Mouse (Mus musculus) kidney, postnatal 36 days (tissue): ENCODE measurements around the gene Swap70.

Experiments used
- DNase-seq, 2 experiments: peaks; one replicate each; pipeline ENCODE4 v3.0.0; 2021 to 2022; ENCODE audit warnings: mixed read lengths in 2 of 2

Gene Swap70

DNA sequence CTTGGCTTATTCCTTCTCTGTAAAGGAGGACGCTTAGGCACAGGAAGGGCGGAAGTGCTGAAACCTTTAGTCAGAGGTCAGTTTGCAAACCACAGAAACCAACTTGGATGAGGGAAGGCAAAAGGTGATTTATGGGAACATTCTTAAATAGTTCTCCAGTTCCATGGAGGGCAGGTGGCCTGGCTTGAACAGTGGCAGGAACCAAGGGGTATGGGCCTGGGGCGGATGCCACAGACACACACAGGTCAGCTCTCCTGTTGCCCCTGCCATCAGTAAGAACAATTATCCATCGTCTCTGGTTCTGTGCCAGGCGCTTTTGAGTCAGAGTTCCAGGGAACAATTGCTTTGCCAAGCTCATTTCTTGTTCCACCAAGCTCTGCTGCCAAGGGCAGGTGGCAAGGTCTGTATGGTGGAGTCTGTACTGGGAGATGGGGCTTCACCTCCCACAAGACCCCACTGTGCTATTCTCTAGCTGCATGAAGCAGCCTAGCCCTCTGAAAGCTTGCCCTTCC, 56.3 kb downstream of the Swap70 start:
- DNase-seq = peak in 1 of 2 experiments; percentile 53

DNA sequence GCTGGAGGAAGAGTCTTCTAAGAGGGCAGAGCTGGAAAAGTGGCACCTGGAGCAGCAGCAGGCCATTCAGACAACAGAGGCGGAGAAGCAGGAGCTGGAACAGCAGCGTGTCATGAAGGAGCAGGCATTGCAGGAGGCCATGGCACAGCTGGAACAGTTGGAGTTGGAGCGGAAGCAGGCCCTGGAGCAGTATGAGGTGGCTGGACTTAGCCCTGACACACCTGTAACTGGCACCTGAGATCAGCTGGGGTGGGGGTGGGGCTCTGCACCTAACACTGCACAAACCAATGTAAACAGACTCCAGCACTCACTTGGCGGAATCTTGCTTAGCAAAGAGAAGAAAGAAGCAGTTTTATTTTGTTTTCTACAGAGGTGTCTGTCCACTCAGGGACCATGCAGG, 57.7 kb downstream of the Swap70 start:
- DNase-seq = no peak

DNA sequence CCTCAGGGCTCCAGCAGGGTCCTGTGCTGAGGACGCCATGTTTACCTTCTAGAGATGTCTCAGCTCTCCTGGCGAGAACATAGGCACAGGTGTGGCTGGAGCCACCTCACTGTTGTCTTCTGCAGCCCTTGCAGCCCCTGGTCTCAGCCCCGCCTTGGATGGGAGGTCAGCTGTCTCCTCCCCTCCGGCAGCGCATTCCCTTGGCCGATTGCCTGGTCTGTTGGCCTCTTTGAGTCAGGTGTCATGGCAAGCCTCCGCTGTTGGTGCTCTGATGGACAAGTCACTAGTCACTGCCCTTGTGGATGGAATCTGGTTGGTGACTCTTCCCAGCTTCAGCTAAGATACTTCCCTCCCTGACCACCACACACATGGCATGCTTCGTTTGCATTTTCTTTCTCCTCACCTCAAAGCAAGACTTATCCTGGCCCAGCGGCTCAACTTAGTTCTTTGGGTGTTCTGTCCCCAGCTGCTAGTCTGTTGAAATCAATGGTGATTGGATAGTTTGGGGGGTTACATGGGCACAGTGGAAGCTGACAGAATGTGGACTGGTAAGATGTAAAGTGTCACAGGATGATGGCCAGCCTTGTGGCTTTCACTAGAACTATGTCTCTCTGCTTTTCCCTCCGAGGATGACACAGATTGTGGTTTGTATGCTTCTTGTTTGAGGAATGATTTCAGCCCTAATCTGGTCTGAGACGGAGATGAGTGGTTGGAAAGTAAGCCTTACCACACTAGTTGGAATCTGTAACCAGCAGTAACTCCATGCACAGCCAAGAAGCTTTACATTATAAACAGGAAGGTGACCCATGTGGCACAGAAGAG, 60.1 kb downstream of the Swap70 start:
- peak in 1 of 2 experiments; percentile 45 for DNase-seq

GRCm38 (mm10) chr7:110282797-110283196, 61.3 kb downstream of the Swap70 start:
- no peak for DNase-seq

DNA sequence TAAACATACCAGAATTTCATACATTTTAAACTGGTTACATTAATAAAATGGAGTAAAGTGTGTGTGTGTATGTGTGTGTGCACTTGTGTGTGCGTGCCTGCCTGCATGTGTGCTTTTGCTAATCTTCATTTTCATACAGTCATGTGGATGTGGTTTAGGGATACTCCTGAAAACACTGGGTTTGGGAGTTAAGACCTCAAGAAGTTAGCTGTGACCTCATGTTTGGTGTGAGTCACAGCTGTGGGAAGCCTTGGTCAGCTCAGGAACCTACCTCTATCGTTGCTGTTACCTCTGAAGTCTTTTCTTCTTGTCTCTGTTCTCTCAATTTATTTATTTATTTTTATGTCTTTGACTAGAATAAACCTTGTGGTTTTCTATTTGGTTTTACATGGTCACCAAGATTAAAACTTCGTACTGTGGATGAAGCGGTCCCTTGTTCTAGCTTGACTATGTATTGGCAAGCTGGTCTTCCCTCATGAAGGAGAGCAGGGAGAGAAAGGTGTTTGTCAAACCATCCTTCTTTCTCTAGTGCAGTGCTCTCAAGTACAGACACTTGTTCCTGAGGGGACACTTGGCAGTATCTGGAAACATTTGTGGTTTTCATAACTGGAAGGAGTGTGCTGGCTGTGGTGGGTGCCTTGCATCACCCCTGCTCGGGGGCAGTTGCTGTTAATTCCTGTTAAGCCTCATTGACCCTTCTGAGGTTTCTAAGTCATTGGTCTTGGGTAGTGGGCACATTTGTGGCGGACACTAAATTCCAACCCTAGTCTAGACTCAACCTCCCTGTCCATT, 62.2 kb downstream of the Swap70 start:
- DNase-seq = no peak

GRCm38 (mm10) chr7:110285076-110285848, 63.8 kb downstream of the Swap70 start:
- no peak for DNase-seq

- DNase-seq = no peak
Observed at GRCm38 (mm10) chr7:110285849-110286151, 64.3 kb downstream of the Swap70 start.

DNA sequence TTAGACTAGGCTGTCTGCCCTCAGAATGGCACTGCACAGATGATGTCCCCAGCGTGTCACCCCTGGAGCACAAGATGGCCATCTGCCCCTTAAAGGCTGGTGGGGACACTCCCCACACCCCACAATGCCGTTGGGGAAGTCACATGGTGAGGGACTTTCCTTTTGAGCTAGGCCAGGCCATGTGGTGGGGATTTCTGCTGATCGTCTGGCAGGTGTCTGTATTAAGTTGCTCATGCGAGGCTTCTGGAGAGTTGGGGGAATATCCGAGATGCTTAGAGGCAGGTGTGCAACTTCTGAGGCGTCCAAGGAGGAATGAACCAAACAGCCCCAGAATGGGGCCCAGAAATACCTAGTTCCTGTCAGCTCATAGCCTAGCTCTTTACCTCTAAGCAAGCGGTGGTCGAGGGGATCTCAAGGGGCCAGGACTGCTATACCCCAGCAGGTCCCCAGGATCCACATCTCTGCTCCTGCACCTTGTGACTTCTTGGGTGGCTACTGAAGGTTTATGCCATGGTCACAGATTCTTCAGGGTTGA, 64.8 kb downstream of the Swap70 start:
- DNase-seq = no peak

GRCm38 (mm10) chr7:110286838-110287475, 65.4 kb downstream of the Swap70 start:
- DNase-seq = peak; percentile 77 to 93

DNA sequence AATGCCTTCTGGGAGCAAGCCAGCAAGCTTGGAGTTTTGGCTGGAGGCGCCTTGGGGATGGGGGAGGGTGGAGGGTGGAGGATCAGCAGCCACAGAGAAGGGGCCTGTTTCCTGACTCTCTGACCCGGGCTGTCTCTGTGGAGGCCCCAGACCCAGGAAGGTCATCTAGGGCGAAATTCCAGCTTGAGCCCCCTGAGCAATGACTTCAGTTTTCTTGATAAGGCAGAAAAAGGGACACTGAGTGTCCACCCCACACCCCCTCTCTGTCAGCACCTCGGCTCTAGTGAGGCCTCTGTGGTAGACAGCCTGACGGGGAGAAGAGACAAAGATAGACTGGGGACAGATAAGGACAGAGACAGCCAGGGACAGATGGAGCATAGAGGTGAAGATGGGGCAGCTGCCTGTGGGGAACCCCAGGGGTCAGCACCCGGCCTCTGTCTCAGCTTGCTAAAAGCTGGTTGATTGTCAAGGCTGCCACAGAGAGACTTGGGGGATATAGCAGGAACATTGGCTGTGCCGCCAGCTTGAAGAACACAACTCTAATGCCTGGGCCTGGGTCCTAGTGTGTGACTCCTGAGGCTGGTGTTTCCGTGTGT, 66.1 kb downstream of the Swap70 start:
- peak; percentile 23 to 49 for DNase-seq

GRCm38 (mm10) chr7:110288191-110288604, 66.7 kb downstream of the Swap70 start:
- DNase-seq = no peak

- peak; percentile 75 to 81 for DNase-seq
Observed at GRCm38 (mm10) chr7:110288731-110289191, 67.2 kb downstream of the Swap70 start.

GRCm38 (mm10) chr7:110289647-110290046, 68.1 kb downstream of the Swap70 start:
- DNase-seq = peak in 1 of 2 experiments; percentile 35

- DNase-seq = peak; percentile 78
Observed at GRCm38 (mm10) chr7:110296889-110297603, 75.5 kb downstream of the Swap70 start.

DNA sequence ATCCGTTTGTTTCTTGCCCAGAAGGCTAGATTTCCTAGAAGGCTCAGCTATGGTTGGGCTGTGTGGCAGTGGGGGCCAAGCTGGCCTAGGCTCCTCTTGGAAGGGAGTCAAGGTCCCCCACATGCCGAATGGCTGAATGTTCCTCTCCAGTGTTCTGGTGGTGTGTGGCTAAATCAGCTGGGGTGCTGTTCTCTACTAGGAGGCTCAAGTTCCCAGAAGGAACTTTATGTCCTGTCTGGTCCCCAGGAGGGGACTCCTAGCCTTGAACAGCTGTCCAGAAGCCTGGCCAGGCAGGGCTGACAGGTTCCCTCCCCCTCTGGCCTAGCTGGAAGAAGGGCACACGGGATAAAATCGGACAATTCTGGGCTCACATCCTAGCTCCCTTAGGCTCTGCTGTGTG, 76.1 kb downstream of the Swap70 start:
- no peak for DNase-seq

- DNase-seq = peak; percentile 32 to 41
Observed at GRCm38 (mm10) chr7:110298090-110298489, 76.6 kb downstream of the Swap70 start.

DNA sequence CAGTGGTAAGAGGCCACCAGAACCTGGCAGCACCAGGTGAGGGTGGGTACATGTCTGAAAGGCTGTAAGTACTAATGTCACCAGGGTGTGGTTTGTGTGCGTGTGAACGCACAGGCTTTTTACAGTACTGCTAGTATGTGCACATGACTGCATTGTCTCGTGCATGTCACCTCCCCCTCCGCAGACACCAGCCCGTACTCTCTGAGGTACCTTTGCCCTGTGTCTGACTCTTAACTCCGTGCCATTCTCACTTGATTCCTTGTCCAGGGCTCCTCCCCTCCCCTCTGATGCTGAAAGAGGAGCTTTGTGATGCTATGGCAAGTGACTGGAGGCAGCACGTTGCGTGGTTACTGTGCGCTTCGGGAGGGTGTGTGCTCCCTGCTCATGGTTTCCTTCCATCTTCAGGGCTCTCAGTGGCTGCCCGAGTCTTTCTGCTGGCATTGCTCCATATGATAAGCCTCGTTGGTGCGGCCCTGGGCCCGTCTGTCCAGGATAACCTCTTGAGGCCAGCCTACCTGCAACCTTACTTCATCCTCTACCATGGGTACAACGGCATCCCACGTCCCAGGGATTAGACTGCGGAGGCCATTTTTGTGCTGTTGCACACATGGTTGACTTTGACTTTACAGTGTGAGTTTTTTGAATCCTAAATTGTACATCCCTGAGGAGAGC, 77.4 kb downstream of the Swap70 start:
- peak; percentile 56 for DNase-seq

- no peak for DNase-seq
Observed at GRCm38 (mm10) chr7:110302886-110303285, 81.4 kb downstream of the Swap70 start.

- peak; percentile 75 to 88 for DNase-seq
Observed at GRCm38 (mm10) chr7:110305486-110305885, 84.0 kb downstream of the Swap70 start.

GRCm38 (mm10) chr7:110306281-110306680, 84.8 kb downstream of the Swap70 start:
- DNase-seq = no peak
